Mouse (Mus musculus) forebrain, postnatal 0 days (tissue): ENCODE results near the gene Lypd5. TPM values are rescaled to one million over a fixed set of nuclear protein-coding genes. Genes with fewer than 3 reads are reported as not detected.

Experiments used
- ATAC-seq: fragments of 200-750 bp; cut with Nextera tagmentation; 2 replicates; pipeline ENCODE4 v1.8.0; 2017; ENCODE audit warnings: mild to moderate bottlenecking, moderate library complexity
- DNase-seq: peaks from one replicate; pipeline ENCODE4 v3.0.0-alpha.2; 2015
- H3K27ac ChIP-seq: fragments of 300-500 bp; sonication (generic); 2 replicates; pipeline ENCODE4 v1.5.1; 2014; ENCODE audit warnings: low read depth, mild to moderate bottlenecking, antibody characterized with exemption, low read length, moderate library complexity, mixed read lengths
- H3K27me3 ChIP-seq: fragments of 300-500 bp; sonication (generic); 2 replicates; pipeline ENCODE4 v1.6.1; 2014; ENCODE audit warnings: mild to moderate bottlenecking, low read length, mixed read lengths; ENCODE audit not compliant: insufficient read depth
- H3K36me3 ChIP-seq: fragments of 300-500 bp; sonication (generic); 2 replicates; pipeline ENCODE4 v1.6.1; 2014; ENCODE audit warnings: mild to moderate bottlenecking, moderate library complexity; ENCODE audit not compliant: insufficient read depth
- H3K4me1 ChIP-seq: fragments of 300-500 bp; sonication (generic); 2 replicates; pipeline ENCODE4 v1.6.1; 2014; ENCODE audit warnings: antibody characterized with exemption; ENCODE audit not compliant: insufficient read depth
- H3K4me2 ChIP-seq: fragments of 300-500 bp; sonication (generic); 2 replicates; pipeline ENCODE4 v1.6.1; 2014; ENCODE audit warnings: low read depth, mild to moderate bottlenecking, moderate library complexity
- H3K4me3 ChIP-seq: fragments of 300-500 bp; sonication (generic); 2 replicates; pipeline ENCODE4 v1.5.1; 2014; ENCODE audit warnings: low read depth, low read length, mixed read lengths
- H3K9ac ChIP-seq: fragments of 300-500 bp; sonication (generic); 2 replicates; pipeline ENCODE4 v1.6.1; 2014; ENCODE audit warnings: mild to moderate bottlenecking
- H3K9me3 ChIP-seq: fragments of 300-500 bp; sonication (generic); 2 replicates; pipeline ENCODE4 v1.6.1; 2016; ENCODE audit warnings: low read length
- CTCF ChIP-seq: sonication (generic); IDR thresholded peaks from 2 replicates; pipeline ENCODE4 v1.5.1; 2016; ENCODE audit warnings: antibody characterized with exemption, control low read depth, low read depth
- WGBS: fragments of 180-500 bp; shearing (Covaris S2); extraction: QIAGEN DNeasy Blood & Tissue Kit; methylation state at CpG from one replicate; pipeline ENCODE4 v1.1.7; 2014; 5-methylcytosine and 5-hydroxymethylcytosine counted together
- polyA plus RNA-seq: library from polyadenylated mRNA; unstranded; fragments of >200 nt; fragmentation: Nextera tagmentation; extraction: Ambion mirVana; gene quantifications from 2 replicates; pipeline ENCODE4 v1.2.1, GENCODE M21; 2015
- total RNA-seq: library from RNA; depleted of rRNA; stranded (reverse); fragments of >200 nt; gene quantifications from 2 replicates; pipeline ENCODE4 v1.2.3, GENCODE M21; 2014

Lypd5 gene
- total and polyA plus RNA-seq, 2 experiments from 2014 or later = not detected

DNA sequence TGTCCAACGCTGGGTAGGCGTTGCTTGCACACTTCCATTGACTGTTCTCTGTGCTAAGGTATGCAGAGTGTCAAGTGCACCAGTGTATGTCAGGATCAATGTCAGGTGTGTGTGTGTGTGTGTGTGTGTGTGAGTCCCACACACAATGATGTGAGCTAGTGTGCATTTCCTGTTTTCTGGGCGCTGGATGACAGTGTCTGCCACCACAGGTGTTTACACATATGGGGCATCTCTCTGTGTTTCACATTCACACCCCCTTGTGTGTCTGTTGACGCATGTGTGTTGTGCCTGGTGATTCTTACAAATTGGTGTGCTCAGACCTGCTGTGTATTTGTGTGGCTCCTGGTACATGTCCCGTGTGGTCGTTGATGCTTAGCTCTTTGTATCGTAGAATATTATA, 19.9 kb downstream of the Lypd5 start:
- WGBS = 90% methylated on average over 7 of the region's 7 CpGs
- DNase-seq (no peak), ATAC-seq (no peak)
- TF ChIP-seq CTCF = no peak
- Histone ChIP-seq H3K4me2 (no peak overlapping the region), H3K4me3 (no peak overlapping the region), H3K27me3 (no peaks in the 10 kb centered on the region), H3K4me1 (peaks cover 5% of the 10 kb centered on the region; the same call in 1 of the 2 replicates), H3K9ac (no peak overlapping the region), H3K9me3 (no peaks in the 10 kb centered on the region), H3K27ac (no peak overlapping the region), H3K36me3 (no peaks in the 10 kb centered on the region)

GRCm38 (mm10) chr7:24369731-24370541, 20.9 kb downstream of the Lypd5 start, which contains the start of gene Kcnn4:
Gene Kcnn4, plus strand, starts transcription at chr7:24370263.
- Histone ChIP-seq H3K27ac (no peak within 1 kb of the TSS), H3K27me3 (no peaks in the 10 kb centered on the region), H3K9ac (no peak within 1 kb of the TSS), H3K4me3 (no peak within 1 kb of the TSS), H3K4me2 (no peak within 1 kb of the TSS), H3K36me3 (no peaks in the 10 kb centered on the region), H3K9me3 (no peaks in the 10 kb centered on the region), H3K4me1 (peaks cover 5% of the 10 kb centered on the region; the same call in 1 of the 2 replicates)
- TF ChIP-seq CTCF = no peak
- DNase-seq (no peak), ATAC-seq (no peak)
- WGBS = 47% methylated on average over 23 of the region's 23 CpGs

- Histone ChIP-seq H3K36me3 (no peaks in the 10 kb centered on the region), H3K27ac (no peak overlapping the region), H3K4me2 (no peak overlapping the region), H3K4me1 (peaks cover 5% of the 10 kb centered on the region; the same call in 1 of the 2 replicates), H3K4me3 (no peak overlapping the region), H3K27me3 (no peaks in the 10 kb centered on the region), H3K9ac (no peak overlapping the region), H3K9me3 (no peaks in the 10 kb centered on the region)
- no peak for ATAC-seq
- DNase-seq = no peak
- 84% methylated on average over 7 of the region's 7 CpGs for WGBS
- TF ChIP-seq CTCF = no peak
These were observed 22.2 kb downstream of the Lypd5 start for GRCm38 (mm10) chr7:24371012-24371808.

DNA sequence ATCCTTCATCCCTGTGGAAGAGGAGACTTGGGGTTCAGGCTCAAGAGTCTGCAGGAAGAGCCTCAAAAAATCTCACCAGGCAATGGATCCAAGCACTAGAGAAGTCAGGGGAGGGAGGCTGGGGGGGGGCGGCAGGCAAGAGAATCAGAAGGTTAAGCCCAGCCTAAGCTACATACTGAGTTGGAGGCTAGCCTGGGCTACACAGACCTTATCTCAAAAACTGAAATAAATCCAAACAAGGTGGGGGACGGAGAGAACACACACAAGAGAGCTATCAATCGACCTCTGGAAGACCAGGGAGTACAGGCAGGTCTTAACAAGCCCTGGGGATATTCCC, 22.8 kb downstream of the Lypd5 start:
- 68% methylated on average over 3 of the region's 3 CpGs for WGBS
- no peak for ATAC-seq
- TF ChIP-seq CTCF = no peak

GRCm38 (mm10) chr7:24372300-24372699, 23.3 kb downstream of the Lypd5 start:
- 84% methylated on average over 11 of the region's 11 CpGs for whole genome bisulfite sequencing
- Histone ChIP-seq H3K36me3 (no peaks in the 10 kb centered on the region), H3K9me3 (no peaks in the 10 kb centered on the region), H3K9ac (no peak overlapping the region), H3K4me1 (peaks cover 9% of the 10 kb centered on the region; the same call in 1 of the 2 replicates), H3K4me2 (no peak overlapping the region), H3K4me3 (no peak overlapping the region), H3K27ac (no peak overlapping the region), H3K27me3 (no peaks in the 10 kb centered on the region)
- no peak for DNase-seq
- no peak for ATAC-seq
- TF ChIP-seq CTCF = no peak

More for the DNA sequence above, 22.8 kb downstream of the Lypd5 start:
- H3K36me3 ChIP-seq = no peaks in the 10 kb centered on the region
- H3K4me3 ChIP-seq = no peak overlapping the region
- no peak overlapping the region for H3K4me2 ChIP-seq
- DNase-seq = no peak
- peaks cover 5% of the 10 kb centered on the region; the same call in 1 of the 2 replicates for H3K4me1 ChIP-seq
- H3K9ac ChIP-seq = no peak overlapping the region
- no peak overlapping the region for H3K27ac ChIP-seq
- H3K27me3 ChIP-seq = no peaks in the 10 kb centered on the region
- no peaks in the 10 kb centered on the region for H3K9me3 ChIP-seq

GRCm38 (mm10) chr7:24372786-24373185, 23.8 kb downstream of the Lypd5 start:
- Histone ChIP-seq H3K9ac (no peak overlapping the region), H3K4me2 (no peak overlapping the region), H3K4me3 (no peak overlapping the region), H3K27ac (no peak overlapping the region), H3K27me3 (no peaks in the 10 kb centered on the region), H3K4me1 (peaks cover 9% of the 10 kb centered on the region; the same call in 1 of the 2 replicates), H3K9me3 (no peaks in the 10 kb centered on the region), H3K36me3 (no peaks in the 10 kb centered on the region)
- 61% methylated on average over 4 of the region's 4 CpGs for WGBS
- ATAC-seq (no peak), DNase-seq (no peak)
- no peak for TF ChIP-seq CTCF
